Mouse (Mus musculus): ENCODE measurements around the gene Ugt1a6b.

Ugt1a6b gene

DNA sequence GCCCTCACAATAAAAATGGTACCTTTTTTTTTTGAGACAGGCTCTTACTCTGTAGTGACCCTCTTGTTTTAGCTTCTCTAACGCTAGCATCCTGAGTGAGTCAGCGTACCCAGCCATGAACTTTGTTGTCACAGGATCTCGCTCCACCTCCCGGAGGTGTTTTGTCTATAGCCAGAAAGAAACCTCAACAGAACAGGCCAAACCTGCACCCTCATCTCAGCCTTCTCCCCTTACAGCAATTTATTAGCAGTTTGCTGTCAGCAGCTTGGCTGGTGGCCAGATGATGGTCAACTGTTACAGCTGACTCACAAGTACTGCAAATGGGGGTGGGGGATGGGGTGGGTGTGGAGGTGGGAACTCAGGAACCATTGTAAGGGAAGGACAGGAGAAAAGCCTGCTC lies 159.2 kb downstream of the Ugt1a6b start:
- DNase-seq (ENCODE audit: low spot score) = peak; percentile 99

DNA sequence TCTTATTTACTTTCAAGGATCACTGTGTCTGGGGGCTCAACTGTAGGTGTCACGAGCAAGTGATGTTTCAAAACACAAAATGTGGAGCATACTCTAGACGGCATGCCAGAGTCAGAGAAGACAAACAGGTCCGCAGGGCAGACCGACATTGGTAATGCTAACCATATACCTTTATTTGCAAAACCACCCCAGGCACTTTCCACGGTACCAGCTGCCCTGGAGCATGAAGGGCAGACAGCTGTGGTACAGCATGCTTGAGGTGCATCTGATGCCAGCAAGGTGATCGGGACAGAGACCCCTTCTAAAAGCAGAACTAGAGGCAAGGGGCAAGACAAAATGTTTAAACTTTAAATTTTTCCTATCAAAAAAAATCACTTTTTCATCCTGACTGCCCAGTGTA lies 159.9 kb downstream of the Ugt1a6b start:
- no peak for DNase-seq (ENCODE audit: low spot score)

DNA sequence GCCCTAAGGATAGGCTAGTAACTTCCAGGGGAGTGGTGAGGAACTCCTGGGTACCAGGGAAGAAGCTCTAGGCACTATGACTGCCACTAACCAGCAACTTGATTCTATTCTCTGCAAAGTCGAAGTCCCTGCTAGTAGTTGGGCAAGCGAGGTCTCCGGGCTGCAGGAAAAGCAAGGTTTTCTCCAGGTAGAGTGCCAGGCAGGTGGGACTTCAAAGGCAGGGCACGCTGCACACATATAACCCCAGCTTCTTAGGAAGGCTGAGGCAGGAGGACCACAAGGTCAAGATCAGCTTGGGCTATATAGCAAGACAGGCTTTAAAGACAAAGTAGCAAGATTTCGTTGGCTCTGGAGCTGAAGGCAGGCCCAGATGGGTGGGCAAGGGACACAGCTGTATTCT lies 160.7 kb downstream of the Ugt1a6b start:
- no peak for DNase-seq (ENCODE audit: low spot score)

DNA sequence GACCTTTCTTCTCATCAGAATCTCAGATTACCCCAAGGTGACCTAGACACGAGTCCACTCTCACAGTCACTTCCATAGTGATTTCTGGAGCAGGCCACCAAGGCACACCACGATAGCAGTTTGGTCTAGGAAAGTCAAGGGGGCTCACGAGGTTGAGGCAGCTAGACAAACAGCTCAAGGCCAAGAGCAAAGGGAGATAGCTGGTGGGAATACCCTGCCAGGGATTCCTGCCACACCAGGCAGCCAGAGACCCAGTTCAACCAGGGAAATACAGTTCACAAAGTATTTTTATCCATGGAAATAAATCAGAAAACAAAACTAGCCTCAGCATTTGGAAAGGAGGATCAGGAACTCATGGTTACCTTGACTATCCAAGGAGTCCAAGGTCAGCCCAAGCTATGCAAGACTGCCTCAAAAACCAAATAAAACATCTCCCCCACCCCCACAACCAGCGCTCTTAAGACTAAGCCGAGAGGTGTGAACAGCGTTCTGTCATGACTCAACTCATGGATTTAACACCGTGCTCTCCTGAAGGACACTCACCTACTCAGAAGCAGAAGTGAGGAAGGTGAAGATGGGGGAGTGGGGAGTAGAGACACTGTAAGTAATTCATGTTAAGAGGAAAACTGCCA lies 161.3 kb downstream of the Ugt1a6b start:
- DNase-seq (ENCODE audit: low spot score) = no peak

DNA sequence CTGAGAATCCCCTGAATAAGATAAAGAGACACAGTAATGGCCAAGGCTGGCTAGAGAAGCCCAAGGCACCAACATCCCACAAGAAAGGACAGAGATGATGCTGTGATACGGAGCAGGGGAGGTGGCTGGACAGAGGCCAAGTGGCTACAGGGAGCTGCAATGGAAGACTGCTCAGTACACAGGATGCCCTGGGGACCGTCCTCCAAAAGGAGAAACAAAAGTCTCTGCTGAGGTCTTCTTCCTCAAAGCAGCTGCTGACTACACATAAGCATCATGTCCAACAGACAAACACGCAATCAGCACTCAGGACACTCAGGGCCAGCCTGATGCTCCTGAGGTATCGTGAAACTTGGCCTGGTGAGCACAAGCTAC lies 161.8 kb downstream of the Ugt1a6b start:
- no peak for DNase-seq (ENCODE audit: low spot score)

DNA sequence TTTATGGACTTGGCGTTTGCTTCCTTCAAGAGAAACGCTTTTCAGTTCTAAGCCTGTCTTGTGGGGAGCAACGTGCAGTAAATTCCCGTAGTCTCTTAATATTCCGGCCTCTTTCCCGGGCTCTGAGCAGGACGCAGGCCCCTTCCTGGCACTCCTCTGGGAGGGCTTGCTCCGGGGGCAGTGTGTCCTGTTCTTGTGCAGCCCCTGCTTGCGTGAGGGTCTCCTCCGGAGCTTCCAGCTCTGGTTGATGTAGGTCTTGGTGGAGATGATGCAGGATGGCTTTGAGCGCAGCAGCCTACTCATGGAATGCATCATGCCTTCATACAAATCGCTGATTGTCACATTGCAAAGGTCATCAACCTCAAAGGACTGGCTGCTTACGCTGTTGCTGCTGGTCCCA lies 163.1 kb downstream of the Ugt1a6b start:
- no peak for DNase-seq (ENCODE audit: low spot score)

DNA sequence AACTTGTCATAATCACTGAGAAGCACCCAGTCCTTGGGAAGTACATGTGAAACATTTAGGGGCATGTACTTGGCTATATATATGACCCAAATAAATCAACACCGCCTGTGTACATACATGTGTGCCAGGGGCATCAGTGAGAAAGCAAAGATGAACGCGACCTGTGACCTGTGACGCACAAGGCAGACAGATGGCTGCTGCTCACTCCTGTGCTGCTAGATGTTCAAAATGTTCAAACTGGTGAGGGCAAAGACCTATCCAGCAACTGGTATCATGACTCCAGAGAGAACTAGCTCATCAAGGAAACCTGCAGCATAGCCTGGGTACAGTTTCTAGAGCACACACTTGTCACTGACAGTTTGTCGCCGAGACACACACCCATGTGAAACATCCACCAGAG lies 164.4 kb downstream of the Ugt1a6b start:
- no peak for DNase-seq (ENCODE audit: low spot score)

DNA sequence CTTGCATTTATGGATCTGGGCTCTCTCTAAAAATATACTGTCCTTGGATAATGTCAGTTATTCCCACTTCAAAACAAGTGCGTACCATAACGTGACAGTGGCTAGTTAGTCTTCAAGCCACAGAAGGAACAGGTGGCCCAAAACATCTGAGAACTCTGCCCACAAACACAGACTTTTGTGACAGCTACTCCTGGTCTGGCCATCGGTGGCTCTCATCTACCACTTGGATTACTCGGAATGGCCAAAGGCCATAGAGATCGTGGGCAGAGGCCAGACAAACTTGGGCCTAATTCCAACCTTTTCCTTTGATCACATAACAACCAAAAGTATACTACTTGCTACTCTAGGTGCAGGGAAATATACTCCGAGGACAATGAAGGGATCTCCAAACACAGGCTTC lies 165.0 kb downstream of the Ugt1a6b start:
- no peak for DNase-seq (ENCODE audit: low spot score)
